Mouse (Mus musculus): ENCODE measurements at regions not wholly inside any gene's neighbourhood (a gene's known extent, or its start where the extent isn't known, plus 50 kb on each side); places are given as distances from the start of the nearest gene placed in this dataset.
A peak's percentile ranks its signal among the peaks of the same experiment; 100 is the strongest.

GRCm38 (mm10) chr4:89049592-89050440 lies 87.1 kb upstream of the Mtap start:
- H3K9me3 ChIP-seq = no peaks in the 10 kb centered on the region
- WGBS = 82% methylated on average over 7 of the region's 7 CpGs
- no peak overlapping the region for H3K27ac ChIP-seq
- no peak for DNase-seq (ENCODE audit: extremely low spot score, low spot score)
- no peaks in the 10 kb centered on the region for H3K4me1 ChIP-seq
- H3K27me3 ChIP-seq (ENCODE audit: poor library complexity, severe bottlenecking) = no peaks in the 10 kb centered on the region
- H3K36me3 ChIP-seq (replicated peaks) = no peaks in the 10 kb centered on the region
- no peak overlapping the region for H3K4me3 ChIP-seq

DNA sequence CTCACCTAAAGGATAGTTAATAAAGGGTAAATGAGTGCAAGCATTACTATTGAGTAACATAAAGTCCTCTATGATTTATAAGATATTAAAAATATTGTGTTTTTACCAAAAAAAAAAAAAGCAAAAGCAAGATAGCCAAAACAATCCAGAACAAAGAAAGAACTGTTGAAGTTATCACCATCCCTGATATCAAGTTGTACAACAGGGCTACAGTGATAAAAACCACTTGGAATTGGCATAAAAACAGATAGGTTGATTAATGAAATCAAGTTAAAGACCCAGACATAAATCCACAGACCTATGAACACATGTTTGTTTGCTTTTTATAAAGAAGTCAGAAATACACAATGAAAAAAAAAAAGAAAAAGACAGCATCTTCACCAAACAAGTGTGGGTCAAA lies 92.4 kb upstream of the Mtap start:
- Histone ChIP-seq H3K9me3 (no peaks in the 10 kb centered on the region), H3K4me3 (no peak overlapping the region), H3K36me3 (replicated peaks) (no peaks in the 10 kb centered on the region), H3K27ac (no peak overlapping the region), H3K4me1 (peaks cover 7% of the 10 kb centered on the region), H3K27me3 (ENCODE audit: poor library complexity, severe bottlenecking) (no peaks in the 10 kb centered on the region)
- DNase-seq (ENCODE audit: extremely low spot score, low spot score) = no peak

- no peak overlapping the region for H3K4me3 ChIP-seq
- H3K9me3 ChIP-seq = no peaks in the 10 kb centered on the region
- H3K36me3 ChIP-seq (replicated peaks) = no peaks in the 10 kb centered on the region
- DNase-seq (ENCODE audit: extremely low spot score, low spot score) = no peak
- peaks cover 7% of the 10 kb centered on the region for H3K4me1 ChIP-seq
- no peaks in the 10 kb centered on the region for H3K27me3 ChIP-seq (ENCODE audit: poor library complexity, severe bottlenecking)
- 81% methylated on average over 1 of the region's 1 CpGs for WGBS
- no peak overlapping the region for H3K27ac ChIP-seq
Measured at GRCm38 (mm10) chr4:89043982-89044381, 92.9 kb upstream of the Mtap start.

DNA sequence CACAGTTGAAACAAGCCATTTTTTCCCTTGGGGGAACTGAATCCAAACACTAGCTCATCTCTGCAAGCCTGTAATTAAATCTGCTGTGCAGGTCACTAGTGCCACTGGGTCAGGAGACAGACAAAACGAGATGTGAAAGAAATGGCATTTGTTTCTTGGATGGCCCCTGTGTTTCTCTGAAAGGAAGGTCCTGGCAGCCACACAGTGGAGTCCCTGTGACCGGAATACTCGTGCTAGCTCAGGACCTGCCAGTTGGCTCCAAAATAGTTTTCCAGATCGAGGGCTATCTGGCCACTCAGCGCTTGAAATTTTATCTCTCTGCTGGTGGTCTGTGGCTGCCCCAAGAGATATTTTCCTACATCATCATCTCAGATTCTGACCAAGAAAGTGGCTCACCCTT lies 96.1 kb upstream of the Mtap start:
- WGBS = 45% methylated on average over 5 of the region's 5 CpGs
- Histone ChIP-seq H3K27me3 (ENCODE audit: poor library complexity, severe bottlenecking) (no peaks in the 10 kb centered on the region), H3K4me1 (peaks cover 7% of the 10 kb centered on the region), H3K27ac (0 out of 2 replicates have a peak overlapping the region, but pooled peaks have one; percentile 15), H3K9me3 (no peaks in the 10 kb centered on the region), H3K4me3 (no peak overlapping the region), H3K36me3 (replicated peaks) (no peaks in the 10 kb centered on the region)
- DNase-seq (ENCODE audit: extremely low spot score, low spot score) = no peak

DNA sequence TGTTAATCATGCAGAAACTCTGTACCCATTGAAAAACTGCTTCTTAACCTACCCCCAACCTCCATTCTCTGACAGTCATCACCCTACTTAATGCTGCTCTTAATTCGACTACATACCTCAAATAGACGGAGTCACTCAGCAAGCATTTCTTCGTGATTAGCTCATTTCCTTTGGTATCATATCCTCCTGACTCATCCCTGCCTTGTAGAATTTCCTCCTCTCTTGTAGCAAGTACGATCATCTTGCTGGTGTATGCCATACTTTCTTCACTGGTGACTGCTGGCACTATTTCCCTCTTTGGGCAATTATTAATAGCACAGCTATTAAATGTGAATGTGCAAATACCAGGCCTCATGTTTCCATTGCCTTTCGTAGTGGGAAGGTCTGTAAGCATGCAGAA lies 98.0 kb upstream of the Mtap start:
- Histone ChIP-seq H3K4me3 (no peak overlapping the region), H3K4me1 (peaks cover 7% of the 10 kb centered on the region), H3K27me3 (ENCODE audit: poor library complexity, severe bottlenecking) (no peaks in the 10 kb centered on the region), H3K27ac (no peak overlapping the region), H3K36me3 (replicated peaks) (no peaks in the 10 kb centered on the region), H3K9me3 (no peaks in the 10 kb centered on the region)
- 78% methylated on average over 5 of the region's 5 CpGs for WGBS
- no peak for DNase-seq (ENCODE audit: extremely low spot score, low spot score)

DNA sequence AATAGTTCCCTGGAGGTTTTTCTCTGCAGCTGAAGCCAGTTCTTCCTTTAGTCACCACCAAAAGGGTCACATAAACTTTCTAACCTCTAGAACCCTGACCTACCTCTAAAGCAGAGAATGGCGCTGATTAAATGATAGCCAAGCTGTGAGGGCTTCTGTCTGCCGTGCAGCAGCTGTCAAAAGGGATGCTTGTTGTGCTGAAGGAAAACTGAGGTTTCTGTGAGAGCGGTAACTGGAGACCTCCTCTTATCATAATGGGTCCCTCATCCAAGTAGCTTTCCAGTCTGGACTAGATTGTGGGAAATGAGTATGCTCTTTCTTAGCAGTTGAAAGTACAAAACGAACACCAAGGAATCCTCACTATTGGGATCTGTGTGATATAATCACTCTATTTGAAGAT lies 98.8 kb upstream of the Mtap start:
- no peaks in the 10 kb centered on the region for H3K27me3 ChIP-seq (ENCODE audit: poor library complexity, severe bottlenecking)
- H3K4me3 ChIP-seq = no peak overlapping the region
- no peaks in the 10 kb centered on the region for H3K9me3 ChIP-seq
- no peak for DNase-seq (ENCODE audit: extremely low spot score, low spot score)
- H3K27ac ChIP-seq = no peak overlapping the region
- peaks cover 7% of the 10 kb centered on the region for H3K4me1 ChIP-seq
- WGBS = 49% methylated on average over 4 of the region's 4 CpGs
- no peaks in the 10 kb centered on the region for H3K36me3 ChIP-seq (replicated peaks)

DNA sequence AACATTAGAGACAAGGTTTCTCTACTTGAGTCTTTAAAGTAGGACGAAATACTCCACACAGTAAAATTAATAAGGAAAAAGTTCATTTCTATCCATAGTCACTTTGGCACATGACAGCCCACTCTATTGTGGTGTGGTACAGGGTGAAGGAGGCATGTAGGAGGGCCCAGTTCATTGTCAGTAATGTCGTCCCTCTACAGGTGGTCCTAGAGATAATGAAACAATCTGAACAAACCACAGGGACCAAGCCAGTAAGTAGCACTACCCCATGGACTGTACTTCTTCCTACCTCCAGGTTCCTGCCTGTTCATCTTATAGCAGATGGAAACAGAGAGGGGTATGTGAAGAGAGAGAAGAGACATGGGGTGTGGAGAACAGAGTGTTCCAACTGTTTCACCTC lies 102.1 kb upstream of the Mtap start:
- Histone ChIP-seq H3K36me3 (replicated peaks) (no peaks in the 10 kb centered on the region), H3K9me3 (no peaks in the 10 kb centered on the region), H3K4me1 (no peaks in the 10 kb centered on the region), H3K27me3 (ENCODE audit: poor library complexity, severe bottlenecking) (no peaks in the 10 kb centered on the region), H3K4me3 (no peak overlapping the region), H3K27ac (no peak overlapping the region)
- 91% methylated on average over 2 of the region's 2 CpGs for WGBS
- no peak for DNase-seq (ENCODE audit: extremely low spot score, low spot score)

- no peak for DNase-seq (ENCODE audit: extremely low spot score, low spot score)
- WGBS = 78% methylated on average over 3 of the region's 3 CpGs
- H3K27me3 ChIP-seq (ENCODE audit: poor library complexity, severe bottlenecking) = no peaks in the 10 kb centered on the region
- no peak overlapping the region for H3K27ac ChIP-seq
- H3K36me3 ChIP-seq (replicated peaks) = no peaks in the 10 kb centered on the region
- H3K4me1 ChIP-seq = no peaks in the 10 kb centered on the region
- no peaks in the 10 kb centered on the region for H3K9me3 ChIP-seq
- no peak overlapping the region for H3K4me3 ChIP-seq
Measured at GRCm38 (mm10) chr4:89034299-89034698, 102.6 kb upstream of the Mtap start.

DNA sequence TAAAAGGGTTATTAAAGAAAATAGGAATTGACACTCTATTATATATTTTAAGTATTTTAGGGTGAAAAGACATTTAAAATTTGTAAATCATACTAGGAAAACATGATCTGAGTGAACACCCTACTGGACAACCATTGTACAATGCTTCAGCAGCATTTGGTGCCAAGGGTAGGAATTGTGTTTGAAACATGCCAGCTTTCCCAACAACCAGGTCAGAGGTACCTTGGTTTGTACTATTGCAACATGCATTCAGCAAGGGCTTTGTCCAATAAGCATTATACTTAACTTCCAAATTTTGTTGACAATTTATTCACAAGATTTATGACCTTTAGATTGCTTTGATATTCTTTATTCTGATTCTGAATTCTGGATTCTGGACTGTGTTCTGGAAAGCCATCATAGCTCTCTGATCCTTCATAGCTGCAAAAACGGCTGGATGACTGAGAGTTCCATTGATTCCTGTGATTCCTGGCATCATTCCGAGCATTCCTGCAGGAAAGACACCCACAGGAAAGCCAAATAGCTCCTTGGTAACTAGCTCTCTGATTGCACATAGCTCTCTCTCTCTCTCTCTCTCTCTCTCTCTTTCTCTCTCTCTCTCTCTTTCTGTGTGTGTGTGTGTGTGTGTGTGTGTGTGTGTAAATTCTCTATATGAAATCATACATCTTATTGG lies 124.1 kb upstream of the Mtap start:
- H3K36me3 ChIP-seq (replicated peaks) = no peaks in the 10 kb centered on the region
- no peaks in the 10 kb centered on the region for H3K4me1 ChIP-seq
- WGBS = 70% methylated on average over 2 of the region's 2 CpGs
- no peaks in the 10 kb centered on the region for H3K27me3 ChIP-seq (ENCODE audit: poor library complexity, severe bottlenecking)
- no peaks in the 10 kb centered on the region for H3K9me3 ChIP-seq
- no peak overlapping the region for H3K27ac ChIP-seq
- DNase-seq (ENCODE audit: extremely low spot score, low spot score) = no peak
- H3K4me3 ChIP-seq = no peak overlapping the region

DNA sequence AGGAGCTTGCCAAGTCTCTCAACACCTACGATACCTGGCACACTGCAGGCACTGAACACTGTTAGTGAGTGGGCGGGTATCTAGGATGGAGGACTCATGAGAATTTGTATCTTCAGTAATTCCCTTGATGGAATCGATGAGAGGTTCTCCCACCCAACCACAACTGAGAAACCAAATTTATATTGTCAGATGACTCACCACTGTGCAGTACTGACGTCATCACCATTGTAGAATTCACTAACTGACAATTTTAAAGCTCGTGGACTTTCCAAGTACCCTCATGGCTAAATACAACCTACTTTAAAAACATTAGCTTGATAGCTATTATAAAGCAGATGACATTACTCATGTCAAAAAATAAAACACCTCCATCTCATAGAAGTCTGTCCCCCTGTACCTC lies 128.4 kb upstream of the Mtap start:
- H3K4me3 ChIP-seq = no peak overlapping the region

DNA sequence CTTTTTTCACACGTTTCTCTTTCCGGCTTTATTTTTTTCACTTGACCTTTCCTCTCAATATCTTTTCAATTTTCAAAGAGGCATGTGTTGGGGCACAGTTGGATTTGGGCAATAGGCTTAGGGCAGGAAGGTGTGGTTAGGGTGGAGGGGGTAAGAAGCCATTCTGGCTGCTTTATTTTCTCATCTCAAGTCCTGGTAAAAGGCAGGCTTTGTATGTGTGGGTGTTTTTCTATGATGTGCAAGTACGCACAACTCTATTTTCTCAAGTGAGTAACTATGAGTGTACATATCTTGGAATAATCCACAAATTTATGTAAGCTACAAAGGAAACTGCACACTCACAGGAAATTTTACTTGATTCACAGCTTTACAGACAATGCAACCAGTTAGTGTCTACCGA lies 121.5 kb upstream of the Ifne start:
- H3K4me3 ChIP-seq = no peak overlapping the region
- no peak overlapping the region for H3K27ac ChIP-seq
- DNase-seq (ENCODE audit: extremely low spot score, low spot score) = no peak
- H3K4me1 ChIP-seq = no peaks in the 10 kb centered on the region
- no peaks in the 10 kb centered on the region for H3K36me3 ChIP-seq (replicated peaks)
- H3K27me3 ChIP-seq (ENCODE audit: poor library complexity, severe bottlenecking) = no peaks in the 10 kb centered on the region
- 84% methylated on average over 4 of the region's 4 CpGs for WGBS
- no peaks in the 10 kb centered on the region for H3K9me3 ChIP-seq

More for the DNA sequence above, 128.4 kb upstream of the Mtap start:
- Histone ChIP-seq H3K4me1 (no peaks in the 10 kb centered on the region), H3K27ac (no peak overlapping the region), H3K27me3 (ENCODE audit: poor library complexity, severe bottlenecking) (no peaks in the 10 kb centered on the region), H3K9me3 (no peaks in the 10 kb centered on the region), H3K36me3 (replicated peaks) (no peaks in the 10 kb centered on the region)
- 89% methylated on average over 5 of the region's 5 CpGs for WGBS
- DNase-seq (ENCODE audit: extremely low spot score, low spot score) = no peak

DNA sequence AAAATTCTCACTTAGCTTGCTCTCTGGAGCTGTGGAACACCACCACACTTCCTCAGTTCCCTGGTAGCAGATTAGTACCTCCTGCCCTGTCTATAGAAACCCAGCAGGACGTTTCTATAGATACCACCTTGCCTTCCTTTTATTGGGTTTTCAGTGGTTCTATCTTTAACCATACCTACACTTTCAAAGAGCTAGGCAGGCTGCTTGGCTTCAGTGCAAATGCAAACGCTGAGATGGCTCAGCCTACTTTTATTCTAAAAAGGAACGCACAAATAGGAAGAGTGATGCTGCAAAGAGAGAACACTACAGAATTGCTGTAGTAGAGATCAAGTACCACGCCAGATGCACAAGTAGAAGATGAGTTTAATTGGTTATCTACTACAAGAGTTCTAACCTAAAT lies 120.9 kb upstream of the Ifne start:
- H3K27me3 ChIP-seq (ENCODE audit: poor library complexity, severe bottlenecking) = no peaks in the 10 kb centered on the region
- H3K27ac ChIP-seq = no peak overlapping the region
- no peaks in the 10 kb centered on the region for H3K36me3 ChIP-seq (replicated peaks)
- 75% methylated on average over 4 of the region's 4 CpGs for WGBS
- H3K4me3 ChIP-seq = no peak overlapping the region
- H3K4me1 ChIP-seq = no peaks in the 10 kb centered on the region
- no peaks in the 10 kb centered on the region for H3K9me3 ChIP-seq
- DNase-seq (ENCODE audit: extremely low spot score, low spot score) = no peak

DNA sequence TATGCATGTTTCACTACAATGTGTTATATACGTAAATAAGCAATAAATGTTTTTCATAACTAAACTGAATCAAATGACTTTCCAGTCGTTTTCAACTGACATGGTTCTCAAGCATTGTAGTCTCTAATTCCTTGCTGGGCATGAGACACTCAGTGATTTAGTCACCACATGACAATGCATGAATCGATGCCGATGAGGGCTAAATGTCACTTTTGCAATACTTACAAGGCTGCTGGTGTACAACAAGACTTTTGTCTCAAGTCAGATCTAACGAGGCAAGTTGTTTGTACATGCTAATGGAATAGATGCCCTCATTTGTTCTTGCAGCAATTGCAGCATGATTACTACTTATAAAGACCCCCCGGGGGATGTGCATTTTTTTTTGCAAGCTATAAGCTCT lies 120.2 kb upstream of the Ifne start:
- no peak overlapping the region for H3K4me3 ChIP-seq
- no peaks in the 10 kb centered on the region for H3K9me3 ChIP-seq
- no peaks in the 10 kb centered on the region for H3K4me1 ChIP-seq
- H3K27ac ChIP-seq = no peak overlapping the region
- 81% methylated on average over 6 of the region's 6 CpGs for WGBS
- no peak for DNase-seq (ENCODE audit: extremely low spot score, low spot score)
- H3K27me3 ChIP-seq (ENCODE audit: poor library complexity, severe bottlenecking) = no peaks in the 10 kb centered on the region
- H3K36me3 ChIP-seq (replicated peaks) = no peaks in the 10 kb centered on the region
